Mouse (Mus musculus): ENCODE data around the gene Gm13102. TPM values are rescaled to one million over a fixed set of nuclear protein-coding genes. Genes with fewer than 3 reads are reported as not detected.

The Gm13102 gene
- polyA plus RNA-seq (2015; fragmentation: Nextera tagmentation; extraction: Ambion mirVana) = not detected in 2 replicates

GRCm38 (mm10) chr4:144106174-144106573 is at the start of gene Gm13102:
Gene Gm13102 (plus strand): TSS chr4:144106474.

GRCm38 (mm10) chr4:144058826-144059225 is 47.4 kb upstream of the Gm13102 start, which contains the start of gene Pramel4:
Gene Pramel4 (plus strand): TSS chr4:144059126.

Other genes starting within 250 kb of the Gm13102 start
- gene Pramef6, start 206.1 kb upstream of the Gm13102 start, polyA plus RNA-seq (2015; fragmentation: Nextera tagmentation; extraction: Ambion mirVana) = not detected in 2 replicates
- not detected in 2 replicates for gene Pramef25, start 155.5 kb upstream of the Gm13102 start, polyA plus RNA-seq (2015; fragmentation: Nextera tagmentation; extraction: Ambion mirVana)
- gene Gm13101, start 139.5 kb upstream of the Gm13102 start, polyA plus RNA-seq (2015; fragmentation: Nextera tagmentation; extraction: Ambion mirVana) = not detected in 2 replicates
- not detected in 2 replicates for gene Pramef17, start 112.1 kb upstream of the Gm13102 start, polyA plus RNA-seq (2015; fragmentation: Nextera tagmentation; extraction: Ambion mirVana)
- gene Pramel4, start 47.3 kb upstream of the Gm13102 start, polyA plus RNA-seq (2015; fragmentation: Nextera tagmentation; extraction: Ambion mirVana) = not detected in 2 replicates
- gene Oog3, start 56.2 kb downstream of the Gm13102 start, polyA plus RNA-seq (2015; fragmentation: Nextera tagmentation; extraction: Ambion mirVana) = not detected in 2 replicates
- not detected in 2 replicates for gene Oog2, start 84.2 kb downstream of the Gm13102 start, polyA plus RNA-seq (2015; fragmentation: Nextera tagmentation; extraction: Ambion mirVana)
- gene C87977, start 106.8 kb downstream of the Gm13102 start, polyA plus RNA-seq (2015; fragmentation: Nextera tagmentation; extraction: Ambion mirVana) = not detected in 2 replicates
- gene Pramel5, start 174.0 kb downstream of the Gm13102 start, polyA plus RNA-seq (2015; fragmentation: Nextera tagmentation; extraction: Ambion mirVana) = not detected in 2 replicates
- gene Gm13128, start 223.8 kb downstream of the Gm13102 start, polyA plus RNA-seq (2015; fragmentation: Nextera tagmentation; extraction: Ambion mirVana) = not detected in 2 replicates